Mouse (Mus musculus) heart, postnatal 0 days (tissue): ENCODE data around the gene Ift20.

ENCODE experiments used
- CTCF ChIP-seq: IDR thresholded peaks from 2 replicates; pipeline ENCODE4 v1.5.1; 2016; ENCODE audit warnings: antibody characterized with exemption, control low read depth, low read depth
- EP300 ChIP-seq: IDR thresholded peaks from 2 replicates; pipeline ENCODE4 v1.6.1; 2016; ENCODE audit warnings: antibody characterized with exemption, low read depth

DNA sequence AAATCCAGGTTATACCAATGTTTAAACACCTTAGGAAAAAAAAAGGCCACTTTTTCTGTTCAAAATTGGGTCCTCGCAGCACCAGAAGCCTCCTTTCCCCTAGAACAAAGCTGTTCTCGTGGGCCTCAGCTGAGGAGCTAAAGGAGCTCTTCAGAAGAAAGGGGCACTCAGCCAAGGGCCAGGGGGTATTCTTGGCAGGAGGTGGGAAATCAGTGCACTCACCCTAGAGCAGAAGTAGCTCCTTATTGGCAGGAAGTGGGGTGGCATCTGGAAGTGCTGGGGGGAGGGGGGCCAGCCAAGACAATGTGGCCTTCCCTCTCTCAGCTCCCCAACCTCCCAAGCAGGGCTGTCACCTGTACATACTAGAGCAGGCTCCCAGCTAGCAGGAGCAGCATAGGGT lies 11.3 kb upstream of the Ift20 start:
- TF ChIP-seq CTCF (no peak), EP300 (no peak)
